Mouse (Mus musculus): Measurements from ENCODE around the gene Slc23a2.
A peak's percentile ranks its signal among the peaks of the same experiment; 100 is the strongest.

The Slc23a2 gene

DNA sequence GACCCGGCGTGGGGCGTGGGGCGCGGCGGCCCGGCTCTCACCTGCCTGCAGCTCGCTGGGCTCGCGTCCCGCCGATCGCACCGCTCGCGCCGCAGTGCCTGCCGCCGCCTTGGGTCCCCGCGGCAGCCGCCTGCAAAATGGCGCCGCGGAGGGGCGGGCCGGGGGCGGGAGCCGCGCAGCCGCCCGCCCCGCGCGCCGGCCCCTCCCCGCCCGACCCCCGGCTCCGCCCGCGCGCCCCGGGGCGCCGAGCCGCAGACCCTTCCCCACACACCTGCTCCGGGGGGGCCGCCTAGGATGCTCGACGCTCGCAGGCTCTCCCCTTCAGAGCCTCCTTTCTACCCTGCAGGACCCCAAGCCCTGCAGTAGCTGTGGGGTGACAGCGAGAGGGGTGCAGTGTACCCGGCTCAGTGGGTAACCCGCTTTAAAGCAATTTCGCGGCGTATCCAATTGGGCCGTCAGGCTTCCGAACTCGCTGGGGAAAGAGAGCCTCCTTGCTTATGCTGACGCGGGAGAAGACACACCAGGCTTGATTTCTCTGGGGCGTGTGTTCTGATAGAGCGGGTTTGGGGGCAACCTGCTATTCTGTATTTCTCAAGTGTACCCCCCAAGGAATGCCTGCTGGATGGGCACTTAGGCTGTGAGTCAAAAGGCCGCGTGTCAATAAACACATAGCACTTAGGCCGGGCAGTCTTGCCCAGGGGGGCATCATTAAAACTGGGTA, at the start of gene Slc23a2:
Gene Slc23a2 (minus strand): TSS at position 138 of the 721 bp plus-strand sequence.
- DNase-seq = peak; percentile 58

DNA sequence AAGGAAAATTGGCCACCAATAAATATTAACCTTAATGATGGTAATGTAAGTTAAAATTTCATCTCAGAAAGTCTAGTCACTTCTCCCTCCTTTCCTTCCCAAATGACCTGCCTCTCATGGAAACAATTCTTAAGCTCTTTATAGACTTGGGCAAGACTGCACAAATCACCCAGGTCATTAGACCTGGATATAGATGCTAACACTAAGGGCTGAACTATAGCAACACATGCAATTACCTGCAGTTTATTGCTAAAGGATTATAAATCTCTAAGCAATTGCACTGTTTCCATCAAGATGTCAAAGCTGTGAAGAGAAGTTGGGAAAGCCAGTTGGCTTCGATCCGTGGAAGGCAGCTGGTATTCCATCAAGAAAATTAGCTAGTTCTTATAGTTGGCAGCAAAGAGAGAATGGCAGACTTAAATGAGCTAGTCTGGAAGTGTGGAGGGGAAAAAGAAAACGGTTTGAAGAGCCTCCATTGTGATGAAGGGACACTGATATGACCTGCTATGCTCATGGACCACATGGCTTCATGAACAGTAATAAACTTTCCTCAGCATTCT, 45.8 kb upstream of the Slc23a2 start:
- no peak for DNase-seq

DNA sequence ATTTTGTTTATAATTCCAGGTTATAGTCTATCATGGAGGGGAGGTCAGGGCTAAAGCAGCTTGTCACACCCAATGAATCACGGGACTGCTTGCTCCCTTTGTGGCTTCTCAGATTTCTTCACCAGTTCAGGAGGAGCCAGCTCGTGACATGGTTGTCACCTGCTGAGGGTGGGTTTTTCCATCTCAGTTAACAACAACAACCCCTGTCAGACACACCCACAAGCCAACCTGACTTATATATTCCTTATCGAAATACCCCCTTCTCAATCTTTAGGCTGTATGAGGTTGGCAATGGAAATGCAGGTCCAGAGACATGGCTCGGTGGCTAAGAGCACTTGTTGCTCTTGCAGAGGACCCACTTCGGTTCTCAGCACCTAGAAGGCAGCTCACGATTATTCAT, 39.0 kb upstream of the Slc23a2 start:
- no peak for DNase-seq

DNA sequence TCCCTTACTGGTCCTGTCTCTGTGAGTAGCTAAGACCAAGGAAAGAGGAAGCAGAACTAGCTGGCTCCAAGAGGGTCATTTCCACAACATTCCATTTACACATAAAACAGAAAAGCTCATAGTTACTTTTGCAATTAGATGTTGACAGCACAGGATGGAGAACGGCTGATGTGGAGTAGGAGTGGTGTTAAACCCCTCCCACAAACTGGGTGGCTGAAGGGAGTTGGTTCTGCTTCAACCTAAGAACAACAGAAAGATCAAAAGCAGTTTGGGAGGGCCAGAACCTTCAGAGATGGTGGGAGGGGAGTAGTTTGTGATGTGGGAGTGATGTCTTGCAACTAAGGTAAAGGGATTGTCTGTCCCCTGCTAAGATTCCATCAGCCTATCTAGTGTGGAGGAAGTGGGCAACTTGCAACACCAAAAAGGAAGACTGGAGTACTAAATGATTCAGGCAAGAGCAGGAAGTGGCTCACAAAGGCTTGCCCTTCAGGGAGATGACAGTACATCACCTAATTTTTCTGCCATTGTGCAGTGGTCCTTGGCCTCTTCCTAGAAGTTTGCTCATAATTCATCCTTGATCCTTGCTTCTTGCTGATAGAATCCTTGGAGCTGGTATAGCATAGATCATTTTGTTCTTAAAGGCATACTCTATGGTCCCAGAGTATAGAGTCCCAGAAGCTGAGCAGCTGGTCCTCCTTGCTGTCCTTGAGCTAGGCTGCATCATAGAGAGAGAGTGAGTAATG, 35.7 kb upstream of the Slc23a2 start:
- DNase-seq = no peak

DNA sequence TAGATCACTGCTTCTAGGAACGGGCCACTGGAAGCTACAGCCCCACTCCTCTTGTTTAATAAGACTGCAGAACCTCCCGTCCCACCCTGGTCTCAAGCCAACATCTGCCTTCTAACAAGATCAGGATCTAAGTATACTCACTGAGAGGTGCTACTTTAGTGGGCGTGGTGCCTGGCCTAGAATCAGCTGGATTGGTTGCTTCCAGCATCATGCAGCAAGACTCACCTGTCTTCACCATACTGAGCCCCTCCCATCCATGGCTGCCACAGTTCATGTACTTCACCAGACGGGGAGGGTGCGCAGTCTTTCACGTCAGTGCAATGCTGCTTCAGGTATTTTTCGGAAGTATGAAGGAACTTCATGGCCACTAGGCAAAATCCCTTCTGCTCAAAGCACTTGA, 34.5 kb upstream of the Slc23a2 start:
- DNase-seq = no peak

DNA sequence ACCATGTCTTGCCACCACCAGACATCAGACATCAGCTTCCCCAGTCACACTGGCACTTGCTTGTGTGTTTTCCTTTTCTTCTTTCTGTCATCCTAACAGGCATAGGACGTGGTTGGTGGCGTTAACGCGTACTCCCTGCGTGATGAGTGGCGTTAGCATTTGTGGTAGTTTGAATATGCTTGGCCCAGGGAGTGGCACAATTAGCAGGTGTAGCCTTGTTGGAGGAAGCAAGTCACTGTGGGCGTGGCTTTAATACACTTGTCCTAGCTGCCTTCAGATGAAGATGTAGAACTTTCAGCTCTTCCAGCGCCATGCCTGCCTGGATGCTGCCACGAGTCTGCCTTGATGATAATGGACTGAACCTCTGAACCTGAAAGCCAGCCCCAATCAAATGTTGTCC, 32.5 kb upstream of the Slc23a2 start:
- no peak for DNase-seq

DNA sequence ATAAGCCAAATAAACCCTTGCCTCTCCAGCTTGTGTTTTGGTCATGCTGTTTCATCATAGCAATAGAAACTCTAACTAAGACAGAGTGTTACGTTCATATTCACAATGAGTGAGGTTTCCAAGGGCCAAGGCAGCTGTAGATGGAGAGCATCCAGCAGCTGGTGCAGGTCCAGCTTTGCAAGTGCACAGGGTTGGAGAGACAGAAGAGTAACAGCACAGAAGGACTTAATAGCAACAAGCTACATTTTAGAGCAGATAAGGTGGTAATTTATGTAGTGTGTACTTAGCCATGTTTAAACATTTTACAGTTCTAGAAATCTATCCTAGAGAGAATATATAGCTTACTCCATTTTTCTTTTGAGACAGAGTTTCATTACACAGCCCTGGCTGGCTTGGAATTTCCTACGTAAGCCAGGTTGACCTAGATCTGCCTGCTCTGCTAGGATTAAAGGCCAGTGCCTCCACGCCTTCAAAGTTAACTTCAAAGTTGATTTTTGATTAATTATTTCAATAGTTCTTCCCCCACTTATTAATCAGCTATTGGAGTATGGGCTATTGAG, 31.5 kb upstream of the Slc23a2 start:
- no peak for DNase-seq

DNA sequence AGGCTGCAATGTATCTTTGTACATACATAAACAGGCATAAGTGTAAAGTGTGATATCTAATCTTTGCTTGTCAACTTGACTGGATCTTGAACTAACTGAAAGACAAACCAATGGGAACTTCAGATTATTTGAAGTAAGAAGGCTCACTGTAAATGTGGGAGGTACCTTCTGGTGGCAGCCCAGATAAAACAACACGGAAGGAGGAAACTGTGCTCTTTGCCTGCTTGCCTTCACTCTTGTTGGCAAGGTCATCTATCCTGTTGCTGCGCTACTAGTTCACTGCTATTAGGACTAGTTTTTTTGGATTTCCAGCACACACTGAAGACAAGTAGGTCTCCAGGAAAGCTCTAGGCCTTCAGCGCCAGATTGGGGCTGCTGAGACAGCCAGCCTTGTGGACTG, 29.1 kb upstream of the Slc23a2 start:
- DNase-seq = no peak

DNA sequence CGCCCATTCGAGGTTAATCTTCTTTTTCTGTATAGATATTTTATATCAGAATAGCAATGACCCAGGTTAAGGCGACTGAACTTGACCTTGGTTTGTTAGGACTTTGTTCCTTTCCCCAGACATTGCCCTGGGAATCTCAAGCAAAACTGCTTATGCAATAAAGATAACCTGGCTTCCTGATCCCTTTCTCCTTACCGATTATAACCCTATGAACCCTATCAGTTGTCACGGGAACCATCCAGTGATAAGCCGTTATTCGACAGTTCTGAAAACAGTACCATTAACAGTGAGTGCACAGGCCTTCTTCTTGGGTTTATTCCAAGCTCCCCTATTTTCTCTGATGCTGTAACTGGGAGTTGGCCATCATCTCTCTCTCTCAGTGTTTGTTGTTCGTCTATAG, 27.0 kb upstream of the Slc23a2 start:
- DNase-seq = no peak

DNA sequence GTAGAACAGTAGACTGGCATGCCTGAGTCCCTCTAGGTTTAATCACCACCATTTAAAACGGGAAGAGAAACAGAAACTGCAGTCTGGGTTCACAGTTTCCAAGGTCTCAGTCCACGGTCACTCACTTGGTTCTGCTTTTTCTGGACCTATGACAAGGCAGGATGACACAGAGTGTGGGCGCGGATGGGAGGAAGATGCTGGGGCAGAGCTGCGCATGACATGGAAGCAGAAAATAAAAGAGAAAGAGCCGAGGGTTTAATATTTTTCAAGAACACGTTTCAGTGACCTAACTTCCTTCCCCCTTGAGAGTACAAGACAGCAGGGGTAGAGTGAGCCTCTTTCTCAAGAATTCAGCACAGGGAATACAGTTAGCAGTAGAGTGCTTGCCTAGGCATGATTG, 24.2 kb upstream of the Slc23a2 start:
- no peak for DNase-seq

DNA sequence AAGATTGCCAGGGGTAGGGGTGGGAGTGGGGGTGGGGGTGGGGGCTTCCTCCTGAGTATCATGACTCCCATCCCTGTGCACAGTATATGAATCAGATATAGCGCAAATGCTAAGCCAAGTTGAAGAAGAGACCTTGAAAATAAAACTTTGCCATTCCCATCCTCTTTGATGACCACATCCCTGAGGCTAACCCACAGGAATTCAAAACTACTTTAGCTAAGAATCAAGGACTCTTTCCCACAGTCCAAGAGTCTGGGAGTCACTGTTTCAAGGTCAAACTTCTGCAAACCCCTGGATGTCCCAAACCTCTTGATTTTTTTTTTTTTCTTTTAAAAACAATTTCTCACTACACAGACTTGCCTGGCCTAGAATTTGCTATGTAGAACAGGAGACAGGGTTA, 18.7 kb upstream of the Slc23a2 start:
- no peak for DNase-seq

DNA sequence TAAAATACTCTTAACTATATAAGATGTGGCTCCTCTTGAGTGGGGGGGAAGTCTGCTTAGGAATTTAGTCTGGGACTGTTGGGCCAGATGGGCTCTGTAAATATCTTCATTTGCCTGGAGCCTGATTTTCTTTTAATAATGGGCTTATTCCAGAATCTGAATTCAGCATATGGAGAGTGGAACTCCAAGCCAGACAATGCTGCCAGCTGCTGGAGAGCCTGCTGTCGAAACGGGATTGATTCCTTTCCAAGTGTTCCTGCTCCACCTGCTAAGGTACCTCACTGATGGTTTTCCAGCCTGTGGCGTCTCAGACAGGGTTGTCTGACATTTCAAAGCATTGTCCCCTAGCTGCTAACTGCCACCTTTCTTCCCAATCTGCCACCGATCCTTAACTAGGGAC, 12.6 kb upstream of the Slc23a2 start:
- DNase-seq = peak; percentile 60

DNA sequence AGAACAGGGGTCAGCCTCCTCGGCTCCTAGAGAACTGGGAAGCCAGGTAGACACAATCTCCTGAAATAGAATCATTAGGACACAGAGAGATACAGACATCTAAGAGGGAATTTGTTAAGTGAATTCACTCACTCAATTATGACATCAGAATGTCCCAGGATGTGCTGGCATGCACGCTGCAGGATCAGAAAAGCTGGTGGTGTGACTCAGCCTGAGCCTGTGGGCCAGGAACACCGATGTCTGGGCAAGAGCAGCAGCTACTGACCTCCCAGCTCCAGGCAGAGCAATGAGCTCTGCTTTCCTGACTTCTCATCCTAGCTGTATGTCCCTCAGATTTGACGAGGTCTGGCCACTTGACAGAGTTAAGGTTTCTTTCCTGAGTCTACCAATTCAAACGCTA, 7.8 kb upstream of the Slc23a2 start:
- no peak for DNase-seq

DNA sequence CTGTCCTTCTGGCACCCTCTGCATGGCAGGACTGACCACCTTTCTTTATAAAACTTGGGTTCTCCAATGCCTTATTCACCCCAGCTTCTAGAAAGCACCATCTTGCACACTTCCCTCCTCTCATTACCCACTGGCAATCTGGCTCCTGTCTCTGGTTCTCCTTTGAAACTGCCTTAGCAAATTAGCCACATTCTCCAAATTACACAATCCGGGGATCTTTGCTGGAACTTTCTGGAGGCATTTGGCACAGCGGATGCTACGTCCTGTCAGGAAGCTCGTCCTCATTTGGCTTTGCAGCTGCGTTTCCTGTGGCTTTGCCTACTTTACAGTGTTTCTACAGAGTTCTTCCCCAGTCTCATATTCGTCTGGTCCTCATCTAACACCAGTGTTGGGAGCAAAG, 6.7 kb upstream of the Slc23a2 start:
- no peak for DNase-seq

DNA sequence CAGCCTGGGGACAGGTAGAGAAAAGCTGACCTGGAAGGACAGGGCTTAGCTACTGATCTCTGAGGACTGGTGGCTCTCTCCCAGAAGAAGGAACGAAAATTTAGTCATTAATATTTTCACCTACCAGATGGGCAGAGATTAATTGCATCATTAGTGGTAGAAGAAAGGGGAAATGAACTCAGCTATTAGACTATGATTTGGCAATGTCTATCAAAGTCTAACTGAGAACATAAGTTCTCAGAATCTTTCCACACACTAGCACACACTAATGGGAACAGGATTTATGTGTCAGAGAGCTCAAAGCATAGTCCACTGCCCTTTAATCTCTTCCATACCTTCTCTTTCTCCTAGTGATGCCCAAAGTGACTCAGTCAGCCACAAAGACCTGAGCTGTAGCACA, 6.0 kb upstream of the Slc23a2 start:
- no peak for DNase-seq

DNA sequence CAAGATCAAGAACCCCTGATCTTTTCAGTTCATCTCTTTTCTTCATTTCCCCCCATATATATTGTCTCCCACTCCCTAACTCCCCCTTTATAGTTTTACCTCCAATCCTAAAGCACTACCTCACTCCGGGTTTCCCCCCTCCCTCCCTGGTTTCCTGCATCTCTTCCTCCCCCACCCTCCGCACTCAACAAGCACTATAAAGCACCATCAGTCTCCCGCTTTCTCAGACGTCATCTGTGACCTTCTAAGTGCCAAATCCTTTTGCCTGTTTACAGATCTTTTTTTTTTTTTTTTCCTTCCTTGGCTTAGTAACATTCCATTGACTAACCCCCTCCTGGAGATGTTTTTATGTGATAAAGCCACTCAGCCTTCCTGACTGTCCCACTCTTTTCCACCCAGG, 1.6 kb upstream of the Slc23a2 start:
- no peak for DNase-seq

DNA sequence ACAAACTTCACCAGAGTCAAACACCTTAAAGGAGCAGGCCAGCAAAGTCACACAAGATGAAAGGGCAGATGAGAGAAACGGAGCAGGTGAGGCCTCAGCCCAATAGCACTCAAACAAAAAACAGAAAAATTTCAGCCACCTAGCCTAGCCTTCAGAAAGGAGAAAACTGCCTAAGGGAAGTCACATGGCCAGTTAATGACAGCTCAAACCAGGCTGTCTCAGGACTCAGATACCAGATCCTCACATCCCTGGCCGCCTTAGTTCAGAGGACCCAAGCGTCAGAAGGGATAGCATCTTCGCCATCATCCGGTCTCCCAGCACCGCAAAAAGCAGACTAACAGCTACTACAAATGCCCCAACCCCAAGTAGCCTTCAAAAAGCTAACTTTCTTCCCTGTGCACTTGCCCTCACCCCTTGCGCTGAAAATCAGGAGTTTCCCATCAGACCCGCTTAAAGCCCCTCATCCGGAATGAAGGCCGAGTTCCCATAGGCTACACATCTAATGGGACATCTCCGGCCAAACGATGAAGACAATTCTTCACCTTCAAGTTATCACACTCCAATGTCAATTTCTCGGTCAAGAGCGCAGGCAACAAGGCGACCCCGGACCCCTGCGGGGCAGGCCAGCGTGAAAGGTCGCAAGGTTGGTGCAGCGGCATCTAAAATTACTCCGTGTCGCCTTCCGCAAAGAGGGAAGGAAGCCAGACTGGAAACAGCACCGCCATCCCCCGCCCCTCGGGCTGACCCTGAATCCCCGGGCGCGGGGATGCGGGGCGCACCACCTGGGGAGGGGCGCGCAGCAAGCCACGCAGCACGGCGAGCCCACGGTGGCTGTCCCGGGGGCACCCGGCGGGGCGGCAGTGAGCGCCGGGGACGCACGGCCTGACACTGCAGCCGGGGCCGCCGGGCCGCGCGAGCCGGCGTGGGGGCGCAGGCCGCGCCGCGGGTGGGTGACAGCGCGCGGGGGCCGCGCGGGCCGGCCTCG, 673 bp downstream of the Slc23a2 start:
- peak; percentile 46 for DNase-seq

DNA sequence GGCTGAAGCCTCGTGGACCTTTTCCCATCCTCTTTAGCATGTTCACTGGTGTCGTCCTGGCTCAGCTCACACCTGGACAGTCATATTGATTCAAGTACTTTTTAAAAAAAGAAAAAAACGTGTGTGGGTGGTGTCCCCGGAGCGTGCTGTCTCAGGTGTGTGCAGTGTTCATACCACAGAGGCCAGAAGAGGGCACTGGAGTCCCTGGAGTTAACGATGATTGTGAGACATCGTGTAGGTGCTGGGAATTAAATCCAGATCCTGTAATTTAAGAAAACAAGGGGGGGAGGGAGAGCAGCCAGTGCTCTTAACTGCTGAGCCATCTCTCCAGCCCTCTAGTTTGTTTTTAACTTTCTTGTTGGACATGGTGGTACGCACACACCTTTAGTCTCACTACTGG, 2.3 kb downstream of the Slc23a2 start:
- DNase-seq = no peak

DNA sequence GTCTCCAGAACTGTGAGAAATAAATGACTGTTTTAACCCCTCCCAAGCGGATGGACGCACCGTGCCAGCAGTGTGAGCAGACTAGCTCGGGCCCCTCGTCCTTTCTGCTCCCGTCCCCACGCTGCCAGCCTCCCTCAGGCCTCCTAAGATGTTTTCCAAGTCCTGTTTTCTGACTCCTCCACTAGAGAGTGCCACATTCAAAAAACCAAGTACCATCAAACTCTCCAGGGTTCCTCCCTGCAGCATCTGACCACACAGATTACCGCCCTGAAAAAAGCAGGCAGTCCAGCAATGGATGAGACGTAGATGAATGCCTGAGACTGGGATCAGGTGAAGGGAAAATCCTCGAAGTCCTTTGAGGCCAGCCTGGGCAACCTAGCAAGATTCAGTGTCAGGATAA, 4.4 kb downstream of the Slc23a2 start:
- DNase-seq = no peak

DNA sequence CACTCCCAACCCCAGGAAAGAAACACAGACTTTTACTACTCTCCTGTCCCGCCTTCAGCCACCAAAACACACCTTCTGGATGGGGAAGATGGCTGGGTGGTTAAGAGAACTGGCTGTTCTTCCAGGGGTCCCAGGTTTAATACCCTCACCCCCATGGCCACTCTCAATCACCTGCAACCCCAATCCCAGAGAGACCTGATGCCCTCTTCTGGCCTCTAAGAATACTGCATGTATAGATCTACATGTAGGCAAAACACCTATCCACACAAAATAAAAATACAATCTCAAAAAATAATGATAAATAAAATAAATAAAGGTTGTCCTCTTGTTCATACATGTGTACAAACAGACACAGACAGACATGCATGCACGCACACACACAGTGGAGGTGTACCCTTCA, 5.8 kb downstream of the Slc23a2 start:
- DNase-seq = no peak

DNA sequence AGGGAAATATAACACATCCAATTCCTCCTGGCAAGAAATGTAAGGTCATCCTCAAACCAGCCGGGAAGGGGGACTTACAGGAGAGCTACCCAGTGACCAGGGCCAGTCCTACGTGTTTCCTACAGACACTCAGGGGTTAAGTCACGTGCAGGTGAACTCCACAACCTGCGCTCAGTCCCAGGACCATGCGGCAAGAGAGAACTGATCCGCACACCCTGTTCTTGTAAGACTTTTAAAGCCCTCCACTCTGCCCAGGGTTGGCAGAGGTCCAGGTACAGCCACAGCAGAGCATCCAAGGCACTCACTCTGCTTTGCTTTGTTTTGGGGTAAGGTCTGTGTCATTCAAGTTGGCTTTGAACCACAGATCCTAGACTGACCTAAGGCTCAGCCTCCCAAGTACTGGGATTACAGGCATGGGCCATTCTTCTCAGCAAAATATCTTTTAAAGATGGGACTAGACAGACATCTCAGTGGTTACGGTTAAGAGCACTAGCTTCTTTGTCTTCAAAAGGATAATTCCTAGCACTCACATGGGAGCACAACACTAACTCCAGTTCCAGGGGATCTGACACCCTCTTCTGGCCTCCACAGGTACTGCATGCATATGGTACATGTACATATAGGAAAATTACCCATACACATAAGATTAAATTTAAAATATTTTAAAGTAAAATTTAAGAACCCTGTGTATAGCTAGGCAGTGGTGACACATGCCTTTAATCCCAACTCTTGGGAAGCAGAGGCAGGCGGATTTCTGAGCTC, 8.9 kb downstream of the Slc23a2 start:
- no peak for DNase-seq

DNA sequence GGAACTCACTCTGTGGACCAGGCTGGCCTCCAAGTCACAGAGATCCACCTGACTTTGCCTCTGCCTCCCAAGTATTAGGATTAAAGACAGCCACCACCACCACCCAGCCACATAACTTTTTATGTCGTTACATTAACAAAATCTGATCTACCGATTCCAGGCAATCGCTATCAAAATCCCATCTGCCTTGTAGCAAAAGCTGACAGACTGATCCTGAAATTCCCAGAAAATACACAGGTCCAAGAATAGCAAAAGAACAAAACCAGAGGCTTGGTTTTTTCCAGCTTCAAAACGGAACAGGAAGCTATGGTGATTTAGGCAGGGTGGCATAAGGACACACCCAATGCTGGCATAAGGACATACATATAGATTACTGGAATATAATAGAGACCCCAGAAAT, 10.2 kb downstream of the Slc23a2 start:
- no peak for DNase-seq
